Mouse (Mus musculus) MEL (cell line): ENCODE measurements around the gene Miip. TPM values are rescaled to one million over a fixed set of nuclear protein-coding genes. Genes with fewer than 3 reads are reported as not detected.

ENCODE experiments used
- DNase-seq: peaks from one replicate; pipeline ENCODE4 v3.0.0; 2011; ENCODE audit warnings: low read depth, low spot score
- H3K27ac ChIP-seq: 2 replicates; pipeline ENCODE4 v1.5.1; 2012; ENCODE audit warnings: low read depth, mild to moderate bottlenecking, control low read depth, low read length, moderate library complexity; ENCODE audit not compliant: control insufficient read depth
- H3K27me3 ChIP-seq, 2 experiments: fragments of 150-350 bp in 1 of 2; sonication (generic) in 1 of 2; 2 replicates each; pipeline ENCODE4 v1.6.1; 2012; ENCODE audit warnings: low read length in 2 of 2, mild to moderate bottlenecking in 2 of 2, improper control_type of control experiment in 1 of 2, moderate library complexity in 1 of 2; ENCODE audit not compliant: insufficient read depth in 2 of 2, control insufficient read depth in 1 of 2
- H3K36me3 ChIP-seq, 2 experiments: 2 replicates each; pipeline ENCODE4 v1.6.1; 2012 to 2014; ENCODE audit warnings: low read length in 2 of 2, improper control_type of control experiment in 1 of 2, inconsistent platforms in 1 of 2, mild to moderate bottlenecking in 1 of 2; ENCODE audit not compliant: insufficient read depth in 2 of 2, control insufficient read depth in 1 of 2
- H3K4me1 ChIP-seq, 2 experiments: fragments of 150-350 bp in 1 of 2; sonication (generic) in 1 of 2; 2 replicates each; pipeline ENCODE4 v1.6.1; 2012; ENCODE audit warnings: low read length in 2 of 2, improper control_type of control experiment in 1 of 2, mild to moderate bottlenecking in 1 of 2; ENCODE audit not compliant: insufficient read depth in 2 of 2, control insufficient read depth in 1 of 2
- H3K4me3 ChIP-seq, 2 experiments: fragments of 150-350 bp in 1 of 2; sonication (generic) in 1 of 2; 2 replicates each; pipeline ENCODE4 v1.5.1; 2012; ENCODE audit warnings: low read depth in 2 of 2, low read length in 2 of 2, mild to moderate bottlenecking in 2 of 2, moderate library complexity in 2 of 2, control low read depth in 1 of 2, improper control_type of control experiment in 1 of 2; ENCODE audit not compliant: control insufficient read depth in 1 of 2, insufficient read depth in 1 of 2
- H3K79me2 ChIP-seq: 2 replicates; pipeline ENCODE4 v1.6.1; 2012; ENCODE audit warnings: mild to moderate bottlenecking, low read length, moderate library complexity; ENCODE audit not compliant: control insufficient read depth, poor library complexity, insufficient read depth
- H3K9ac ChIP-seq: 2 replicates; pipeline ENCODE4 v1.6.1; 2012; ENCODE audit warnings: low read depth, mild to moderate bottlenecking, control low read depth, low read length, moderate library complexity; ENCODE audit not compliant: control insufficient read depth, poor library complexity, severe bottlenecking
- H3K9me3 ChIP-seq: fragments of 150-350 bp; sonication (generic); replicated peaks from 2 replicates; pipeline ENCODE4 v1.6.1; 2012; ENCODE audit warnings: mild to moderate bottlenecking, low read length, improper control_type of control experiment, moderate library complexity; ENCODE audit not compliant: insufficient read depth
- BHLHE40 ChIP-seq: IDR thresholded peaks from 2 replicates; pipeline ENCODE4 v1.6.1; 2012; ENCODE audit warnings: low read depth, mild to moderate bottlenecking, inconsistent platforms, low read length, improper control_type of control experiment, borderline replicate concordance
- CHD1 ChIP-seq: IDR thresholded peaks from 2 replicates; pipeline ENCODE4 v1.6.1; 2012; ENCODE audit warnings: low read depth, mild to moderate bottlenecking, inconsistent platforms, low read length, improper control_type of control experiment
- ELF1 ChIP-seq: IDR thresholded peaks from 2 replicates; pipeline ENCODE4 v1.6.1; 2014; ENCODE audit warnings: low read depth, mild to moderate bottlenecking, inconsistent platforms, low read length, improper control_type of control experiment, moderate library complexity
- GATA1 ChIP-seq: IDR thresholded peaks from 2 replicates; pipeline ENCODE4 v1.6.1; 2011; ENCODE audit warnings: low read depth, low read length, improper control_type of control experiment
- HCFC1 ChIP-seq: IDR thresholded peaks from 2 replicates; pipeline ENCODE4 v1.6.1; 2012; ENCODE audit warnings: low read depth, mild to moderate bottlenecking, inconsistent platforms, low read length, improper control_type of control experiment, moderate library complexity
- JUND ChIP-seq: IDR thresholded peaks from 2 replicates; pipeline ENCODE4 v1.6.1; 2011; ENCODE audit warnings: low read depth, mild to moderate bottlenecking, improper control_type of control experiment, low read length
- KAT2A ChIP-seq: conservative IDR thresholded peaks from 2 replicates; pipeline ENCODE4 v1.6.1; 2012; ENCODE audit warnings: low read depth, low read length, improper control_type of control experiment, inconsistent platforms
- MAX ChIP-seq: IDR thresholded peaks from 2 replicates; pipeline ENCODE4 v1.6.1; 2011; ENCODE audit warnings: low read length, improper control_type of control experiment
- MAZ ChIP-seq: IDR thresholded peaks from 2 replicates; pipeline ENCODE4 v1.6.1; 2012; ENCODE audit warnings: low read depth, mild to moderate bottlenecking, inconsistent platforms, low read length, improper control_type of control experiment
- MEF2A ChIP-seq: IDR thresholded peaks from 2 replicates; pipeline ENCODE4 v1.6.1; 2014; ENCODE audit warnings: low read depth, mild to moderate bottlenecking, inconsistent platforms, low read length, improper control_type of control experiment; ENCODE audit not compliant: poor library complexity, insufficient replicate concordance, severe bottlenecking; ENCODE audit errors: extremely low read depth
- MXI1 ChIP-seq: IDR thresholded peaks from 2 replicates; pipeline ENCODE4 v1.6.1; 2011; ENCODE audit warnings: mild to moderate bottlenecking, low read depth, low read length, improper control_type of control experiment
- MYB ChIP-seq: IDR thresholded peaks from 2 replicates; pipeline ENCODE4 v1.6.1; 2011; ENCODE audit warnings: mild to moderate bottlenecking, low read depth, low read length, improper control_type of control experiment
- MYC ChIP-seq: IDR thresholded peaks from 2 replicates; pipeline ENCODE4 v1.6.1; 2011; ENCODE audit warnings: low read depth, mild to moderate bottlenecking, low read length, improper control_type of control experiment, moderate library complexity
- NELFE ChIP-seq: IDR thresholded peaks from 2 replicates; pipeline ENCODE4 v1.6.1; 2011; ENCODE audit warnings: low read depth, low read length, improper control_type of control experiment
- NRF1 ChIP-seq: IDR thresholded peaks from 2 replicates; pipeline ENCODE4 v1.6.1; 2014; ENCODE audit warnings: low read depth, mild to moderate bottlenecking, inconsistent platforms, low read length, improper control_type of control experiment, moderate library complexity; ENCODE audit not compliant: poor library complexity, insufficient read depth, severe bottlenecking
- POLR2AphosphoS5 ChIP-seq: IDR thresholded peaks from 2 replicates; pipeline ENCODE4 v1.6.1; 2012; ENCODE audit warnings: low read depth, borderline replicate concordance, mild to moderate bottlenecking, inconsistent platforms, low read length, moderate library complexity, mixed read lengths
- TBP ChIP-seq: IDR thresholded peaks from 2 replicates; pipeline ENCODE4 v1.8.0; 2011; ENCODE audit warnings: low read depth, low read length, improper control_type of control experiment
- TCF12 ChIP-seq: IDR thresholded peaks from 2 replicates; pipeline ENCODE4 v1.6.1; 2014; ENCODE audit warnings: low read depth, mild to moderate bottlenecking, inconsistent platforms, low read length, improper control_type of control experiment, moderate library complexity
- UBTF ChIP-seq: IDR thresholded peaks from 2 replicates; pipeline ENCODE4 v1.6.1; 2012; ENCODE audit warnings: low read depth, mild to moderate bottlenecking, inconsistent platforms, low read length, improper control_type of control experiment, moderate library complexity, borderline replicate concordance; ENCODE audit not compliant: insufficient read depth
- ZKSCAN1 ChIP-seq: IDR thresholded peaks from 2 replicates; pipeline ENCODE4 v1.6.1; 2012; ENCODE audit warnings: low read depth, mild to moderate bottlenecking, inconsistent platforms, low read length, improper control_type of control experiment, moderate library complexity
- polyA plus RNA-seq, 2 experiments: library from polyadenylated mRNA; stranded (reverse) in 1 of 2; unstranded in 1 of 2; fragments of >175 nt in 1 of 2; fragments of >200 nt in 1 of 2; gene quantifications; 2 replicates each; pipeline versions ENCODE4 v1.2.1 to v1.2.4; 2012; ENCODE audit warnings: low replicate concordance in 2 of 2, low read depth in 1 of 2; ENCODE audit not compliant: insufficient read length in 2 of 2, insufficient read depth in 1 of 2, missing spikeins in 1 of 2
- total RNA-seq: library from RNA; depleted of rRNA; stranded (reverse); fragments of 300-350 nt; gene quantifications from 2 replicates; pipeline ENCODE4 v1.2.3, GENCODE M21; 2012

Gene Miip
- total and polyA plus RNA-seq, 3 experiments = 19.0 to 31.4 TPM; not detected in 1

DNA sequence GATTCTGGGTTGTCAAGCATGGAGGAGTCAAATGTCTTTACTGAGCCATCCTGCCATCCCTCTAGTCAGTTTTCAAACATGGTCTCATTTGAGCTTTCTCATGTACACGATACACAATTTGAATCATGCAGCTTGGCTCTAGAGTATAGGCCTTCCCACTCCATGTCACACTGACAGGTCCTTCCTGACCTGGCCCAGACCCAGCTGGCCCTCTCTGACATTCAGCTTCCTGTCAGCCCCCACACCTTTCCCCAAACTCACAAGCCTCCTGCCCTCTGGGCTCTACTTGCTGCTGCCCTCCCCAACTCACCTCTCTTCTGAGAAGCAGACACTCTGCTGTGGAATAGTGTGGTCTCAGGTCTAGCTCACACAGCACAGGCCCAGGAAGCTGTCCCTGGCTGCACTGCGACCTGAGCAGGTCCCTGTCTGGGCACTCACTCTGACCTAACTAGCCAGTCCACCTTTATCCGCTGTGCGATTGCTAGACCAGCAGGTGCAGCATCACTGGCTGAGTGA is 27.3 kb upstream of the Miip start:
- Histone ChIP-seq H3K4me1 (no peaks in the 10 kb centered on the region), H3K27me3 (no peaks in the 10 kb centered on the region)

DNA sequence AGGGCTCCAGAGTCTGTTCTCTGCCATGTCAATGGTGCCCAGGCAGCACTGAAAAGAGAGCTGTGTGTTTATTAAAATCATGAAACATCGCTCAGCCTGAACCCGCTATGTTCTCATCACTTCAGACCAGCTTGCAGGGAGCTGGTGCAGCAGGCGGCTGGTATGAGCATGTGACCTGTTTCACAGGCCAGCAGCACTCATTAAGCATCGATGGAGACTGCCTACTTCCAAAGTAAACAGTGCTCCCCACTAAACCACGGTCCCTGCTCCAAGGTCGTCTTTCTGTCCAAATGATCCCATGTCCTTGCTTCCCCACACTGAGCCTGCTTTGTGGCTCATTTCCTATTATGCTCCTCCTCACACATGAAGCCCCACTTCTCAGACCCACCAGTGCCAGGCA is 21.7 kb upstream of the Miip start:
- Histone ChIP-seq H3K9me3 (no peaks in the 10 kb centered on the region), H3K27me3 (no peaks in the 10 kb centered on the region), H3K36me3 (peaks cover 0 to 7% of the 10 kb centered on the region in 2 experiments; a peak in 1 of 4 replicates), H3K27ac (no peak overlapping the region), H3K4me3 (no peak overlapping the region), H3K9ac (no peak overlapping the region), H3K4me1 (no peaks in the 10 kb centered on the region), H3K79me2 (no peaks in the 10 kb centered on the region)
- no peak for TF ChIP-seq NELFE
- TF ChIP-seq TCF12 = no peak
- TF ChIP-seq TBP = no peak
- no peak for TF ChIP-seq BHLHE40
- no peak for TF ChIP-seq KAT2A
- no peak for TF ChIP-seq MAX
- no peak for DNase-seq

More for the DNA sequence above, 27.3 kb upstream of the Miip start:
- H3K79me2 ChIP-seq = no peaks in the 10 kb centered on the region; the same call in 1 of the 2 replicates
- H3K27ac ChIP-seq = no peak overlapping the region
- H3K9me3 ChIP-seq = no peaks in the 10 kb centered on the region
- peaks cover 0 to 7% of the 10 kb centered on the region in 2 experiments; a peak in 2 of 4 replicates for H3K36me3 ChIP-seq
- no peak overlapping the region for H3K4me3 ChIP-seq
- no peak for TF ChIP-seq JUND
- TF ChIP-seq NRF1 = no peak
- TF ChIP-seq TCF12 = no peak
- TF ChIP-seq MYC = no peak
- no peak for TF ChIP-seq CHD1
- TF ChIP-seq ZKSCAN1 = no peak
- no peak for TF ChIP-seq HCFC1
- no peak for TF ChIP-seq UBTF
- no peak for TF ChIP-seq GATA1
- no peak for TF ChIP-seq MEF2A
- no peak for TF ChIP-seq MAZ
- TF ChIP-seq ELF1 = no peak
- TF ChIP-seq POLR2AphosphoS5 = no peak
- TF ChIP-seq MXI1 = no peak
- TF ChIP-seq KAT2A = no peak
- no peak for TF ChIP-seq MYB
- H3K9ac ChIP-seq = no peak overlapping the region
- no peak for DNase-seq
